Mouse (Mus musculus): ENCODE measurements around the gene Gm13287. TPM values are rescaled to one million over a fixed set of nuclear protein-coding genes. Genes with fewer than 3 reads are reported as not detected.

Gm13287 gene
- total and polyA plus RNA-seq, 3 experiments: not detected

GRCm38 (mm10) chr4:88841438-88841911, 38.4 kb downstream of the Gm13287 start, which contains the start of gene Ifna4:
Gene Ifna4, plus strand, starts transcription at chr4:88841861.
- Histone ChIP-seq H3K9me3 (replicated peaks; ENCODE audit: low read length) (no peaks in the 10 kb centered on the region), H3K27me3 (replicated peaks) (peaks cover 59% of the 10 kb centered on the region), H3K4me1 (ENCODE audit: control insufficient read depth in 1 of 2, insufficient read depth in 2 of 2) (peaks cover 5 to 10% of the 10 kb centered on the region in 2 experiments; a peak in 3 of 4 replicates), H3K4me2 (ENCODE audit: insufficient read depth, low read depth, poor library complexity, severe bottlenecking) (no peak within 1 kb of the TSS), H3K79me2 (replicated peaks; ENCODE audit: control insufficient read depth, extremely low read depth, insufficient read depth, poor library complexity, severe bottlenecking) (no peaks in the 10 kb centered on the region), H3K27ac (ENCODE audit: insufficient read depth, low read depth) (no peak within 1 kb of the TSS), H3K9ac (ENCODE audit: insufficient read depth, low read depth) (no peak within 1 kb of the TSS), H3K4me3 (replicated peaks in 1 of 3; ENCODE audit: low read depth in 2 of 3, low read length in 2 of 3, poor library complexity in 1 of 3) (no peak within 1 kb of the TSS), H3K36me3 (replicated peaks in 1 of 2; ENCODE audit: control insufficient read depth in 1 of 2, insufficient read depth in 1 of 2, low read length in 1 of 2) (no peaks in the 10 kb centered on the region)
- DNase-seq (ENCODE audit: extremely low read depth): no peak
- dilution Hi-C loops (cut with MboI; ENCODE audit: extremely low pct_ligation_motif_present, extremely low pct_unique_long_range_greater_than_20kb, low sequenced_read_pairs): no loop called here
- TF ChIP-seq CHD2 (IDR thresholded peaks at IDR 0.05; ENCODE audit: low read length) (peak; percentile 62; the same call in 1 of the 2 replicates), CTCF (conservative IDR thresholded peaks at IDR 0.05 in 1 of 2, IDR thresholded peaks at IDR 0.05 in 1 of 2; ENCODE audit: low read depth in 2 of 2, low read length in 2 of 2) (no peak), USF2 (conservative IDR thresholded peaks at IDR 0.05; ENCODE audit: low read depth, low read length) (no peak), TCF12 (IDR thresholded peaks at IDR 0.05; ENCODE audit: low read depth, low read length) (no peak), MAFK (IDR thresholded peaks at IDR 0.05; ENCODE audit: insufficient replicate concordance, low read length) (no peak), CHD1 (IDR thresholded peaks at IDR 0.05; ENCODE audit: low read depth, low read length) (no peak), ZNF384 (IDR thresholded peaks at IDR 0.05; ENCODE audit: low read depth, low read length) (no peak), TBP (conservative IDR thresholded peaks at IDR 0.05; ENCODE audit: low read depth, low read length) (no peak), POLR2AphosphoS2 (IDR thresholded peaks at IDR 0.05; ENCODE audit: low read depth, low read length) (no peak), IRF4 (IDR thresholded peaks at IDR 0.05; ENCODE audit: low read depth, low read length) (peak; percentile 63), RCOR1 (conservative IDR thresholded peaks at IDR 0.05; ENCODE audit: low read depth, low read length) (no peak), EP300 (IDR thresholded peaks at IDR 0.05; ENCODE audit: low read length) (0 out of 2 replicates have a peak, but pooled peaks have one; percentile 24)
- in situ Hi-C loops (cut with MboI; ENCODE audit: low pct_ligation_motif_present, low pct_unique_long_range_greater_than_20kb, low sequenced_read_pairs): no loop called here

- in situ Hi-C loops (cut with MboI; ENCODE audit: low pct_ligation_motif_present, low pct_unique_long_range_greater_than_20kb, low sequenced_read_pairs): no loop called here
- DNase-seq (ENCODE audit: extremely low read depth): no peak
Observed at GRCm38 (mm10) chr4:88845334-88845733, 42.3 kb downstream of the Gm13287 start.

More at GRCm38 (mm10) chr4:88845334-88845733, 42.3 kb downstream of the Gm13287 start:
- Histone ChIP-seq H3K4me1 (ENCODE audit: control insufficient read depth in 1 of 2, insufficient read depth in 2 of 2) (peaks cover 5 to 10% of the 10 kb centered on the region in 2 experiments; a peak in 3 of 4 replicates), H3K9ac (ENCODE audit: insufficient read depth, low read depth) (no peak overlapping the region), H3K4me3 (replicated peaks in 1 of 3; ENCODE audit: low read depth in 2 of 3, low read length in 2 of 3, poor library complexity in 1 of 3) (no peak overlapping the region), H3K79me2 (replicated peaks; ENCODE audit: control insufficient read depth, extremely low read depth, insufficient read depth, poor library complexity, severe bottlenecking) (no peaks in the 10 kb centered on the region), H3K27ac (ENCODE audit: insufficient read depth, low read depth) (no peak overlapping the region), H3K27me3 (replicated peaks) (peaks cover 63% of the 10 kb centered on the region), H3K36me3 (replicated peaks in 1 of 2; ENCODE audit: control insufficient read depth in 1 of 2, insufficient read depth in 1 of 2, low read length in 1 of 2) (no peaks in the 10 kb centered on the region), H3K4me2 (ENCODE audit: insufficient read depth, low read depth, poor library complexity, severe bottlenecking) (no peak overlapping the region), H3K9me3 (replicated peaks; ENCODE audit: low read length) (no peaks in the 10 kb centered on the region)
- TF ChIP-seq HCFC1 (IDR thresholded peaks at IDR 0.05; ENCODE audit: low read depth, low read length) (no peak), ZMIZ1 (IDR thresholded peaks at IDR 0.05; ENCODE audit: low read depth, low read length) (no peak), SMC3 (IDR thresholded peaks at IDR 0.05; ENCODE audit: low read depth, low read length) (peak; percentile 12; the same call in 1 of the 2 replicates), RAD21 (IDR thresholded peaks at IDR 0.05; ENCODE audit: low read depth, low read length) (peak; percentile 2), JUN (IDR thresholded peaks at IDR 0.05; ENCODE audit: insufficient read depth, low read depth, low read length) (no peak), UBTF (IDR thresholded peaks at IDR 0.05; ENCODE audit: low read depth, low read length) (no peak), CTCF (conservative IDR thresholded peaks at IDR 0.05 in 1 of 2, IDR thresholded peaks at IDR 0.05 in 1 of 2; ENCODE audit: low read depth in 2 of 2, low read length in 2 of 2) (peak; percentile 15 to 61; a peak in 3 of 4 replicates), SIN3A (IDR thresholded peaks at IDR 0.05; ENCODE audit: low read length) (no peak), E2F4 (IDR thresholded peaks at IDR 0.05; ENCODE audit: insufficient replicate concordance, low read depth, low read length) (0 out of 2 replicates have a peak, but pooled peaks have one; percentile 41), NELFE (IDR thresholded peaks at IDR 0.05; ENCODE audit: low read depth, low read length) (no peak), MAZ (IDR thresholded peaks at IDR 0.05; ENCODE audit: low read depth, low read length) (no peak)
- dilution Hi-C loops (cut with MboI; ENCODE audit: extremely low pct_ligation_motif_present, extremely low pct_unique_long_range_greater_than_20kb, low sequenced_read_pairs): no loop called here
